Comparison of ENCODE assay signal across 21 mouse cellular contexts in genomic region chr1:157940331-157940758, GRCm38 (mm10).
DNase-seq lines count a peak whose midpoint lies in the region; ATAC-seq lines count a peak whose summit lies in the region.
"Had no signal": no experiment of that assay in that cellular context is flagged by ENCODE, and none has a peak within 500 bp of the region (broad histone marks: within the 10 kb centered on the region; RNA-seq: fewer than 3 reads in every experiment).

No protein-coding gene starts in this region.

- no peak overlapping the region for H3K4me3 ChIP-seq in forebrain, embryonic 11.5 days (ENCODE audit: low read depth, low read length)
- H3K4me3 ChIP-seq in forebrain, embryonic 10.5 days, result no peak overlapping the region
- no peak overlapping the region for H3K4me3 ChIP-seq in neural tube, embryonic 12.5 days
- H3K4me3 ChIP-seq: embryonic facial prominence, embryonic 10.5 days; heart, embryonic 12.5 days; limb, embryonic 12.5 days; liver, embryonic 12.5 days; myocyte had no signal

- DNase-seq in forebrain, embryonic 11.5 days (ENCODE audit: low spot score), result no peak
- DNase-seq in forebrain, embryonic 10.5 days (ENCODE audit: extremely low spot score, low spot score), result no peak
- DNase-seq in right cerebral cortex, postnatal 10 days (ENCODE audit: low spot score in 2 of 2), result peak; percentile 21 to 30
- DNase-seq in right cerebral cortex, adult 2 months (ENCODE audit: low spot score in 2 of 2), result no peak
- no peak for DNase-seq in left cerebral cortex, postnatal 10 days (ENCODE audit: extremely low spot score in 1 of 2, low spot score in 2 of 2)
- DNase-seq in spleen, postnatal 36 days (ENCODE audit: low spot score in 2 of 2), result no peak
- no peak for DNase-seq in c-Kit-positive CD71-positive TER-119-positive erythroid progenitor cells, embryonic 14.5 days (ENCODE audit: low spot score)
- DNase-seq: cerebellum, adult 9-10 months; heart, adult 11 months; lung, adult 2 months; lung, postnatal 36 days; right cerebral cortex, postnatal 4 days had no signal

- H3K9me3 ChIP-seq in forebrain, embryonic 11.5 days (ENCODE audit: control insufficient read depth, low read length), result no peaks in the 10 kb centered on the region
- H3K9me3 ChIP-seq in forebrain, embryonic 10.5 days, result no peaks in the 10 kb centered on the region
- no peaks in the 10 kb centered on the region for H3K9me3 ChIP-seq in neural tube, embryonic 12.5 days
- H3K9me3 ChIP-seq: embryonic facial prominence, embryonic 10.5 days; heart, embryonic 12.5 days; limb, embryonic 12.5 days; liver, embryonic 12.5 days had no signal

- no peak overlapping the region for H3K9ac ChIP-seq in forebrain, embryonic 11.5 days (ENCODE audit: low read length)
- no peak overlapping the region for H3K9ac ChIP-seq in neural tube, embryonic 12.5 days
- H3K9ac ChIP-seq: heart, embryonic 12.5 days; limb, embryonic 12.5 days; liver, embryonic 12.5 days had no signal

- H3K4me2 ChIP-seq in forebrain, embryonic 11.5 days (ENCODE audit: low read depth, low read length, severe bottlenecking), result no peak overlapping the region
- no peak overlapping the region for H3K4me2 ChIP-seq in neural tube, embryonic 12.5 days (replicated peaks)
- H3K4me2 ChIP-seq: heart, embryonic 12.5 days; limb, embryonic 12.5 days; liver, embryonic 12.5 days had no signal

- intact Hi-C loops in left cerebral cortex, postnatal 10 days (cut with DNase I), result no loop called here

- H3K27me3 ChIP-seq in forebrain, embryonic 11.5 days (ENCODE audit: control insufficient read depth, insufficient read depth, low read length), result no peaks in the 10 kb centered on the region
- no peaks in the 10 kb centered on the region for H3K27me3 ChIP-seq in forebrain, embryonic 10.5 days (ENCODE audit: poor library complexity, severe bottlenecking)
- no peaks in the 10 kb centered on the region for H3K27me3 ChIP-seq in neural tube, embryonic 12.5 days (replicated peaks)
- H3K27me3 ChIP-seq: heart, embryonic 12.5 days; limb, embryonic 12.5 days; liver, embryonic 12.5 days had no signal

- H3K36me3 ChIP-seq in forebrain, embryonic 11.5 days (ENCODE audit: control insufficient read depth, insufficient read depth, low read length), result no peaks in the 10 kb centered on the region
- no peaks in the 10 kb centered on the region for H3K36me3 ChIP-seq in forebrain, embryonic 10.5 days (replicated peaks)
- H3K36me3 ChIP-seq in neural tube, embryonic 12.5 days, result no peaks in the 10 kb centered on the region
- H3K36me3 ChIP-seq: embryonic facial prominence, embryonic 10.5 days; G1E; heart, embryonic 12.5 days; limb, embryonic 12.5 days; liver, embryonic 12.5 days had no signal

- ATAC-seq in forebrain, embryonic 11.5 days (replicated peaks; ENCODE audit: low FRiP score), result no peak
- ATAC-seq in neural tube, embryonic 12.5 days (ENCODE audit: low FRiP score, low read depth), result peak; percentile 41
- ATAC-seq: hindbrain, postnatal 0 days; intestine, postnatal 0 days; liver, embryonic 12.5 days had no signal

- WGBS in forebrain, embryonic 11.5 days, result 60% methylated on average over 3 of the region's 3 CpGs
- 55% methylated on average over 3 of the region's 3 CpGs for WGBS in forebrain, embryonic 10.5 days
- 16% methylated on average over 3 of the region's 3 CpGs for WGBS in neural tube, embryonic 12.5 days

- H3K27ac ChIP-seq in forebrain, embryonic 11.5 days (ENCODE audit: low read depth, low read length), result peak overlapping the region; percentile 57; the same call in 1 of the 2 replicates
- no peak overlapping the region for H3K27ac ChIP-seq in forebrain, embryonic 10.5 days
- no peak overlapping the region for H3K27ac ChIP-seq in neural tube, embryonic 12.5 days
- H3K27ac ChIP-seq: embryonic facial prominence, embryonic 10.5 days; hindbrain, postnatal 0 days; limb, embryonic 12.5 days; liver, embryonic 12.5 days had no signal

- no peaks in the 10 kb centered on the region; the same call in 1 of the 2 replicates for H3K4me1 ChIP-seq in forebrain, embryonic 11.5 days (replicated peaks; ENCODE audit: control insufficient read depth, insufficient read depth, low read length)
- peaks cover 20% of the 10 kb centered on the region for H3K4me1 ChIP-seq in forebrain, embryonic 10.5 days
- peaks cover 18% of the 10 kb centered on the region for H3K4me1 ChIP-seq in neural tube, embryonic 12.5 days
- H3K4me1 ChIP-seq: embryonic facial prominence, embryonic 10.5 days; heart, embryonic 12.5 days; limb, embryonic 12.5 days; liver, embryonic 12.5 days had no signal

Comparison
In these comparisons a context has a peak if more than half of its experiments do, and no peak if none do; other contexts are left out.
1. DNase-seq: peak in right cerebral cortex, postnatal 10 days (2 of 2); none in forebrain, embryonic 11.5 days (single experiment), forebrain, embryonic 10.5 days (single experiment), right cerebral cortex, adult 2 months (0 of 2), left cerebral cortex, postnatal 10 days (0 of 2), spleen, postnatal 36 days (0 of 2) and c-Kit-positive CD71-positive TER-119-positive erythroid progenitor cells, embryonic 14.5 days (single experiment).